Mouse (Mus musculus) forebrain, embryonic 16.5 days (tissue): Measurements from ENCODE around the gene Lancl1. TPM values are rescaled to one million over a fixed set of nuclear protein-coding genes. Genes with fewer than 3 reads are reported as not detected.
A peak's percentile ranks its signal among the peaks of the same experiment; 100 is the strongest.

ENCODE experiments used
- ATAC-seq: fragments of 200-750 bp; cut with Nextera tagmentation; 2 replicates; pipeline ENCODE4 v1.8.0; 2017; ENCODE audit warnings: mild to moderate bottlenecking, moderate library complexity
- H3K27ac ChIP-seq: fragments of 300-500 bp; sonication (generic); 2 replicates; pipeline ENCODE4 v1.5.1; 2014; ENCODE audit warnings: low read length, control low read depth
- H3K27me3 ChIP-seq: fragments of 300-500 bp; sonication (generic); replicated peaks from 2 replicates; pipeline ENCODE4 v1.6.1; 2014; ENCODE audit warnings: low read length; ENCODE audit not compliant: control insufficient read depth, insufficient read depth
- H3K36me3 ChIP-seq: fragments of 300-500 bp; sonication (generic); 2 replicates; pipeline ENCODE4 v1.6.1; 2014; ENCODE audit not compliant: control insufficient read depth, insufficient read depth
- H3K4me1 ChIP-seq: fragments of 300-500 bp; sonication (generic); replicated peaks from 2 replicates; pipeline ENCODE4 v1.6.1; 2014; ENCODE audit warnings: low read length; ENCODE audit not compliant: control insufficient read depth, insufficient read depth
- H3K4me2 ChIP-seq: fragments of 300-500 bp; sonication (generic); 2 replicates; pipeline ENCODE4 v1.6.1; 2014; ENCODE audit warnings: mild to moderate bottlenecking, low read length, control low read depth
- H3K4me3 ChIP-seq: fragments of 300-500 bp; sonication (generic); replicated peaks from 2 replicates; pipeline ENCODE4 v1.5.1; 2014; ENCODE audit warnings: mild to moderate bottlenecking, low read length, control low read depth
- H3K9ac ChIP-seq: fragments of 300-500 bp; sonication (generic); replicated peaks from 2 replicates; pipeline ENCODE4 v1.6.1; 2014; ENCODE audit warnings: low read depth, low read length, control low read depth
- H3K9me3 ChIP-seq: fragments of 300-500 bp; sonication (generic); 2 replicates; pipeline ENCODE4 v1.6.1; 2016; ENCODE audit warnings: low read length; ENCODE audit not compliant: control insufficient read depth
- WGBS: fragments of 180-500 bp; shearing (Covaris S2); extraction: QIAGEN DNeasy Blood & Tissue Kit; methylation state at CpG from one replicate; pipeline ENCODE4 v1.1.7; 2014; 5-methylcytosine and 5-hydroxymethylcytosine counted together
- polyA plus RNA-seq: library from polyadenylated mRNA; unstranded; fragments of >200 nt; fragmentation: Nextera tagmentation; extraction: Ambion mirVana; gene quantifications from 2 replicates; pipeline ENCODE4 v1.2.1, GENCODE M21; 2015

Lancl1 gene
- polyA plus RNA-seq, 1 experiment from 2014 or later = 201 TPM

DNA sequence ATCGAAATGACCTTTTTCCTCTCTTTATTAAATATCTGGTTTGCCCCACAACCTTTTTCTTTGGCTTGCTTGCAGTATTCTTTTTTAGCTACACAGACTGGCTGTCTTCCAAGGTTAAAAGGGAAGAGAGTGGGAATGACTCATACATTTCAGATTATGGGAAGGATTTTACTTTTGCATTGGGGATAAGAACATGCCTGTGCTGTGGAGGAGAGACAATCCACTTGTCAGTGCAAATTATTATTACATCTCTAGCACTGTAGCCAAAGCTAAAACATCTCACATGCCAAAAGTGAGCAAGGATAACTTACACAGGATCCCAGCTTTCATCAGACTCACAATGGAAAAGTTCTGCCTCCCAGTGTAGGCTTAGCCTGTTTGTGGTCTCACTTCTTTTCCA is 10.9 kb upstream of the Lancl1 start:
- Histone ChIP-seq H3K36me3 (no peaks in the 10 kb centered on the region), H3K4me3 (no peak overlapping the region), H3K4me2 (no peak overlapping the region), H3K27ac (no peak overlapping the region), H3K9me3 (no peaks in the 10 kb centered on the region), H3K27me3 (no peaks in the 10 kb centered on the region), H3K4me1 (no peaks in the 10 kb centered on the region), H3K9ac (no peak overlapping the region)
- 63% methylated on average over 1 of the region's 1 CpGs for WGBS
- no peak for ATAC-seq

DNA sequence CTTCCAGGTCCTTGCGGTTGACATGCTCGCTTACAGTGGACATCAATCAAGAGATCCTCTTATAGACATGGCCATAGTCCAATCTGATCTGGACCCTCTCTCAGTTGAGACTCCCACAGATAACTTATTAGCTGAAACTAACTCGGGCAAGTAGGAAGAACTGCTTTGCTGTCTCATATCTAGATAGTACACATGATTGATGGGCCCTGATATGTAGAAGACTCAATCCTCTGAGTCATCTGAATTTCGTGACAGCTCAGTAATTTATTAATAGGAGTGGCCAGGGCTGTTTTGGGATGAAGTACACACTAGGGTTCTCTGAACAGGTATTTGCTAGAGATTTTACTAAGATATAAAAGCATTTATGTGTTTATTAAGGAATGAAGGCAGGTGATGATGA is 10.0 kb upstream of the Lancl1 start:
- Histone ChIP-seq H3K27me3 (no peaks in the 10 kb centered on the region), H3K9ac (no peak overlapping the region), H3K9me3 (no peaks in the 10 kb centered on the region), H3K4me1 (no peaks in the 10 kb centered on the region), H3K4me3 (no peak overlapping the region), H3K4me2 (no peak overlapping the region), H3K27ac (no peak overlapping the region), H3K36me3 (no peaks in the 10 kb centered on the region)
- ATAC-seq = no peak
- WGBS = 82% methylated on average over 4 of the region's 4 CpGs

DNA sequence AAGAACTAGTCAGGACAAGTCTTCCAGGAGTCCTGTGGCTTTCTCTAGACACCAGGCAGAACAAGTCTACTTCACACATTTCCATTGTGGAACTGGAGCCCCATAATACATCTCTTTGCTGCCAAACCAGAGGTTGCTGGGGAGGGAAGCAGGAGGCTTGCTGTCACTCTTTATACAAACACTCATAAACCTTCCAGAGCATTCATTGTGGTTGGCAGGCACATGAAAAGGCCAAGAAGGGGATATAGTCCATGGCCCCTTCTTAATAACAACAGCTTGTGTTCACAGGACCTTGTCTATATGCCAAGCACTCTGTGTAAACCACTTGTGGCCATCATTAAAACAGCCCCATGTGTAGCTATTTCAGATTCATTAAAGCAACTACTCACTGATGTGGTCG is 6.4 kb upstream of the Lancl1 start:
- H3K4me3 ChIP-seq = no peak overlapping the region
- H3K27ac ChIP-seq = no peak overlapping the region
- H3K4me1 ChIP-seq = no peaks in the 10 kb centered on the region
- no peak overlapping the region for H3K9ac ChIP-seq
- WGBS = 35% methylated on average over 1 of the region's 1 CpGs
- no peaks in the 10 kb centered on the region for H3K36me3 ChIP-seq
- H3K9me3 ChIP-seq = no peaks in the 10 kb centered on the region
- H3K27me3 ChIP-seq = no peaks in the 10 kb centered on the region
- ATAC-seq = no peak
- H3K4me2 ChIP-seq = no peak overlapping the region

DNA sequence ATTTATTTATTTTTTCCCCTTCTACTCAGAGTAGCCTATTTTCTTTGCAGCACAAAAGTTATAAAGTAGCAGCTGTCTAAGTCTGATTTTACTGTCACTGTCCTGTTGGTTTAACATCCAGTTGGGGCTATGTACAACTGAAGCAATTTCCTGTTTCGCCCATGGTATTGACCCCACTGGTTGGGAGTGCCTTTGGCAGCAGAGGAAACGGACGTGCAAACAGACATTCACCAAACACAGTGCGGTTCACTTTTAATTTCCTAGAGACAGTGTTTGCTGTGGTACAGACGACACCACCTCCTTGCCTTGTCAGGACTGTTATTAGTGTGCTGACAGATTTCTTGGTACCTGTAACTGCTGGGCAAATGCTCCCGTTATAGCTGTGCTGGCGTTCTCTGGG is 3.9 kb upstream of the Lancl1 start:
- no peaks in the 10 kb centered on the region for H3K27me3 ChIP-seq
- H3K4me3 ChIP-seq = no peak overlapping the region
- H3K27ac ChIP-seq = no peak overlapping the region
- H3K4me2 ChIP-seq = no peak overlapping the region
- no peaks in the 10 kb centered on the region for H3K36me3 ChIP-seq
- peaks cover 6% of the 10 kb centered on the region for H3K4me1 ChIP-seq
- 85% methylated on average over 7 of the region's 7 CpGs for WGBS
- no peak for ATAC-seq
- no peaks in the 10 kb centered on the region for H3K9me3 ChIP-seq
- H3K9ac ChIP-seq = no peak overlapping the region

DNA sequence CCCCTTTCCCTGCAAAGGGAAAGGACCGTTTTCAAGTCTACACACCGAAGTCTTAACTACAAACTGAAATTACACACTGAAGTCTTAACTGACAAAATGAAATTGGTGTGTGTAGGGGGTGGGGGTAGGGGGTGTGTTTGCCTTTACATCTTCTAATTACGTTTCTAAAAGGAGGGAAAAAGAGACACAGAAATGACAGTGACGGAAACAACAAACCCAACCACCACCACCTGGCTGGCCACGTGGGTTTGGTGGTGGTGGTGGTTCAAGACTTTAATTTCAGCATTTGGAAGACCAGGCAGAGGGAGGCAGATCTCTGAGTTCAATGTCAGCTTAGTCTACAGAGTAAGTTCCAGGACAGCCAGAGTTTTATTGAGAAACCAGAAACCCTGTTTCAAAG is 411 bp upstream of the Lancl1 start:
- Histone ChIP-seq H3K27me3 (no peaks in the 10 kb centered on the region), H3K9me3 (no peaks in the 10 kb centered on the region), H3K27ac (no peak overlapping the region), H3K4me1 (peaks cover 11% of the 10 kb centered on the region), H3K9ac (0 out of 2 replicates have a peak overlapping the region, but pooled peaks have one; percentile 2), H3K4me2 (peak overlapping the region; percentile 51), H3K4me3 (peak overlapping the region; percentile 68), H3K36me3 (peaks cover 7% of the 10 kb centered on the region)
- 3% methylated on average over 5 of the region's 5 CpGs for WGBS
- ATAC-seq = peak; percentile 21

DNA sequence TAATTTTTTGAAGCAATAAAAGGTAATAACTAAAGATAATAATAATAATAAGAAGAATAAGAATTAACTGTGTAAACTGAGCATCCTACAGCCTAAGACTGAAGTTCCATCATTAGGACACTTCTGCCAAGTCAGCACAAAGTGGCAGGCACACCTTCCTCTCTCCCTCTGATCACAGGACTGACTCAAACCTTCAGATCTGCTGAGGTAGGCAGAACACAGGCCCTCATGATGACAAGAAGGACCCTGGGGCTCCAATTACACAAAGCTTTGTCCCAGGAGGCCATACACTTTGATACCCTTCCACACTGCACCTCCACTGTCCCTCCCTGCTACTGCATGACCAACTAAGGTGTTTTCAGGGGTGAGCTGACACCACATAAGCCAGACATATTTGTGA is 1.5 kb downstream of the Lancl1 start:
- Histone ChIP-seq H3K9me3 (no peaks in the 10 kb centered on the region), H3K4me1 (peaks cover 11% of the 10 kb centered on the region), H3K4me3 (no peak overlapping the region), H3K9ac (no peak overlapping the region), H3K27me3 (no peaks in the 10 kb centered on the region), H3K4me2 (no peak overlapping the region), H3K27ac (no peak overlapping the region), H3K36me3 (peaks cover 15% of the 10 kb centered on the region)
- ATAC-seq = no peak

DNA sequence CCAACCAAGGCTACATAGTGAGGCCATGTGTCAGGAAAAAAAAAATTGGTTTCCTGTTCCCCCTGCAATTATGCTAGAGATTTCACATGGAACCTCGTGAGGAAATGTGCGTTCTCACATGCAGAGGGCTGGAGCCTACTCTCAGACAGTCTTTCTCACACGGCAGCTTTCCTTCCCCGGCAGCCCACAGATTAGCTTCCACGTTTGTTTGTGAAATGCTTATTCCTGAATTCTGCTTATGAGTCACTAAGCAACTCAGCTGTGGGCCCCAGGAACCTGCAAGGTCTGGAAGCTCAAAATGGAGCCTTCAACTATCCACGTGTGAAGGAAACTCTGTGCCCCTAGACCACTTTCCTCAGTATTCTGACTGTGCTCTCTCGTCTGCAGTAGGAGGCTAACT is 5.4 kb downstream of the Lancl1 start:
- no peak overlapping the region for H3K4me2 ChIP-seq
- no peak for ATAC-seq
- no peak overlapping the region for H3K4me3 ChIP-seq
- peaks cover 14% of the 10 kb centered on the region for H3K4me1 ChIP-seq
- 89% methylated on average over 7 of the region's 7 CpGs for WGBS
- no peaks in the 10 kb centered on the region for H3K9me3 ChIP-seq
- H3K27ac ChIP-seq = no peak overlapping the region
- H3K27me3 ChIP-seq = no peaks in the 10 kb centered on the region
- peaks cover 24% of the 10 kb centered on the region for H3K36me3 ChIP-seq
- no peak overlapping the region for H3K9ac ChIP-seq

DNA sequence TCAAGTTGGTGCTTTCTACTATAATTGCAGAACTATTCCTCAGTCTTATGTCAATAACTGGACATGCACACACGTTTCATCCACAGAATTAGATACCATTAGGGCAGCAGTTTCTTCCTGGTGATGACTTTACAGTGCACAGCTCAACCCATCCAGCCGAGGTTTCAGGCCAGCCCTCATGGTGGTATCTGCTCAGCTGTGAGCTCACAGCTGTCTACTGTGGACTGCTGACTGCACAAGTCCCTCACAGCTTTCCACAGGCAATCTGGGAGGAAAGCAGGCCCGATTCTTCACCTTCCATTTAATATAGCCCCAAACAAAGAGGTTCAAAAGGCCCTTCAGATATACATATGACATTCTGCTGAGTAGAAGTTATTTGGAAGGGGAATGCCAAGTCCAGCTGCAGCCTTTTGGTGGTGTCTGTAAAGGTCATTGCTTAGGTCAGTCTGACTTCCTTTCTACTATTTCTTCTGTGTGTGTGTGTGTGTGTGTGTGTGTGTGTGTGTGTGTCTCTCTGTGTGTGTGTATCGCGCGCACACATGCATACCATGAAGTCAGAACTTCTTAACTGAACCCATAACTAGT is 11.7 kb downstream of the Lancl1 start:
- Histone ChIP-seq H3K4me1 (peaks cover 3% of the 10 kb centered on the region; the same call in 1 of the 2 replicates), H3K27ac (no peak overlapping the region), H3K9ac (no peak overlapping the region), H3K4me2 (no peak overlapping the region), H3K27me3 (no peaks in the 10 kb centered on the region), H3K9me3 (no peaks in the 10 kb centered on the region), H3K4me3 (no peak overlapping the region), H3K36me3 (peaks cover 13% of the 10 kb centered on the region)
- 90% methylated on average over 6 of the region's 6 CpGs for WGBS
- no peak for ATAC-seq

DNA sequence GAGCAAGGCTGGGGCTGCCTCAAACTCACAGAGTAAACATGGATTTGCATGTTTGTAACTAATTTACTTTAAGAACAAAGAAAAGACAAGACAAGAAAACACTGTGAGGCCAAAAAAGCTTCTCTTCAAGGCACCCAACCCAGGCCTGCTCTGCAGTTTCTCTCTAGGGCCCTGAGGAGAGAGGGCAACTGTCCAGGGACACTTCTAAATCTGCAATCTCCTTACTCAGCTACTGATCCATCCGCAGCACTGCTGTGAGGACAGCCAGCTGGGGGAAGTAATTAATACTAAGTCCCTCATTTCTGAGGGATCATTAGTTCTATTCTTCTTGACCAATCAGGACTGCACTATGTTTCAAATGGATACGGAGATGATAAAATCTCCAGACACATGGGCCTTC is 12.5 kb downstream of the Lancl1 start:
- no peak for ATAC-seq
- Histone ChIP-seq H3K36me3 (peaks cover 10% of the 10 kb centered on the region), H3K27ac (no peak overlapping the region), H3K27me3 (no peaks in the 10 kb centered on the region), H3K9ac (no peak overlapping the region), H3K9me3 (no peaks in the 10 kb centered on the region), H3K4me2 (no peak overlapping the region), H3K4me1 (no peaks in the 10 kb centered on the region; the same call in 1 of the 2 replicates), H3K4me3 (no peak overlapping the region)
- 50% methylated on average over 2 of the region's 2 CpGs for WGBS

DNA sequence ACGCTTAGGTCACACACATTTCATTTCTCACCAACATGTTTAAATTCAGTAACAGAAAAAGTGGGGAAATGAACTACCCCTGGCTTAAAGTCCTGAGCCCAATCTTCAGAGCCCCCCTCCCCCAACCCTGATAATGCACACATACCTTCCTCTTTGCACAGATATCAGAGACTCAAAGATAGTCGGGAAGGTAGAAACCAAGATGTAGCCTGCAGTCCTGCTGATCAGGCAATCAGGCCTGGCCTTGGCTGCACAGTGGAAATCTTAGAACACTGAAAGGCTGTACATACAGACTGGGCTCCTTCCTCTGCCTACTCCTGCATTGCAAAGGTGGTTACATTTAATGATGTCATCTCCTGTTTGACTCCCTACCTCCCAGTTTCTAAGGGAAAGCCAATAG is 15.9 kb downstream of the Lancl1 start:
- Histone ChIP-seq H3K4me2 (no peak overlapping the region), H3K4me3 (no peak overlapping the region), H3K4me1 (no peaks in the 10 kb centered on the region; the same call in 1 of the 2 replicates), H3K9ac (no peak overlapping the region), H3K36me3 (peaks cover 19% of the 10 kb centered on the region), H3K9me3 (no peaks in the 10 kb centered on the region), H3K27ac (no peak overlapping the region), H3K27me3 (no peaks in the 10 kb centered on the region)
- 94% methylated on average over 2 of the region's 2 CpGs for WGBS
- ATAC-seq = no peak
